Mouse (Mus musculus) ES-Bruce4 (cell line): ENCODE results near the gene Pth2.

Source experiments
- CTCF ChIP-seq: IDR thresholded peaks from one replicate; pipeline ENCODE4 v1.8.1; 2011; ENCODE audit warnings: low read depth, low read length
- POLR2A ChIP-seq: IDR thresholded peaks from one replicate; pipeline ENCODE4 v1.8.1; 2011; ENCODE audit warnings: low read length; ENCODE audit not compliant: insufficient read depth

- TF ChIP-seq CTCF (no peak), POLR2A (no peak)
Observed at GRCm38 (mm10) chr7:45160316-45160800, 20.4 kb upstream of the Pth2 start.
